Mouse (Mus musculus) hindbrain, postnatal 0 days (tissue): Measurements from ENCODE around the gene Xrcc5. TPM values are rescaled to one million over a fixed set of nuclear protein-coding genes. Genes with fewer than 3 reads are reported as not detected.
A peak's percentile ranks its signal among the peaks of the same experiment; 100 is the strongest.

Experiments used
- ATAC-seq: fragments of 200-750 bp; cut with Nextera tagmentation; 2 replicates; pipeline ENCODE4 v1.8.0; 2017; ENCODE audit warnings: mild to moderate bottlenecking, moderate TSS enrichment, moderate library complexity
- DNase-seq: peaks from one replicate; pipeline ENCODE4 v3.0.0-alpha.2; 2015; ENCODE audit warnings: low spot score
- H3K27ac ChIP-seq: fragments of 300-500 bp; sonication (generic); 2 replicates; pipeline ENCODE4 v1.5.1; 2014; ENCODE audit warnings: mild to moderate bottlenecking
- H3K27me3 ChIP-seq: fragments of 300-500 bp; sonication (generic); 2 replicates; pipeline ENCODE4 v1.6.1; 2014; ENCODE audit warnings: low read length, mixed read lengths; ENCODE audit not compliant: insufficient read depth
- H3K36me3 ChIP-seq: fragments of 300-500 bp; sonication (generic); 2 replicates; pipeline ENCODE4 v1.6.1; 2014; ENCODE audit warnings: low read length, mixed read lengths; ENCODE audit not compliant: insufficient read depth
- H3K4me1 ChIP-seq: fragments of 300-500 bp; sonication (generic); 2 replicates; pipeline ENCODE4 v1.6.1; 2014; ENCODE audit warnings: antibody characterized with exemption, low read length, mixed read lengths; ENCODE audit not compliant: insufficient read depth
- H3K4me2 ChIP-seq: fragments of 300-500 bp; sonication (generic); 2 replicates; pipeline ENCODE4 v1.6.1; 2014; ENCODE audit warnings: low read depth, mild to moderate bottlenecking, low read length, moderate library complexity, mixed read lengths
- H3K4me3 ChIP-seq: fragments of 300-500 bp; sonication (generic); 2 replicates; pipeline ENCODE4 v1.5.1; 2014; ENCODE audit warnings: low read length
- H3K9ac ChIP-seq: fragments of 300-500 bp; sonication (generic); replicated peaks from 2 replicates; pipeline ENCODE4 v1.6.1; 2014; ENCODE audit warnings: mild to moderate bottlenecking, low read length, moderate library complexity, mixed read lengths
- H3K9me3 ChIP-seq: fragments of 300-500 bp; sonication (generic); 2 replicates; pipeline ENCODE4 v1.6.1; 2016; ENCODE audit warnings: low read length, mixed read lengths
- CTCF ChIP-seq: IDR thresholded peaks from 2 replicates; pipeline ENCODE4 v1.5.1; 2016; ENCODE audit warnings: antibody characterized with exemption, control low read depth, low read depth
- WGBS: fragments of 180-500 bp; shearing (Covaris S2); extraction: QIAGEN DNeasy Blood & Tissue Kit; methylation state at CpG from one replicate; pipeline ENCODE4 v1.1.7; 2014; 5-methylcytosine and 5-hydroxymethylcytosine counted together
- polyA plus RNA-seq: library from polyadenylated mRNA; unstranded; fragments of >200 nt; fragmentation: Nextera tagmentation; extraction: Ambion mirVana; gene quantifications from 2 replicates; pipeline ENCODE4 v1.2.1, GENCODE M21; 2015
- total RNA-seq: library from RNA; depleted of rRNA; stranded (reverse); fragments of >200 nt; gene quantifications from 2 replicates; pipeline ENCODE4 v1.2.3, GENCODE M21; 2014

Gene Xrcc5
- total and polyA plus RNA-seq, 2 experiments from 2014 or later, result 9.0 to 15.7 TPM

GRCm38 (mm10) chr1:72360809-72361208, 53.6 kb downstream of the Xrcc5 start:
- no peaks in the 10 kb centered on the region for H3K4me1 ChIP-seq
- no peak overlapping the region for H3K9ac ChIP-seq
- no peak overlapping the region for H3K4me3 ChIP-seq
- no peaks in the 10 kb centered on the region for H3K9me3 ChIP-seq
- no peak for TF ChIP-seq CTCF
- H3K27ac ChIP-seq, result no peak overlapping the region
- 94% methylated on average over 4 of the region's 4 CpGs for WGBS
- ATAC-seq (no peak), DNase-seq (no peak)
- H3K36me3 ChIP-seq, result no peaks in the 10 kb centered on the region
- H3K27me3 ChIP-seq, result no peaks in the 10 kb centered on the region
- H3K4me2 ChIP-seq, result no peak overlapping the region

GRCm38 (mm10) chr1:72364661-72365060, 57.4 kb downstream of the Xrcc5 start:
- Histone ChIP-seq H3K27ac (no peak overlapping the region; the same call in 1 of the 2 replicates), H3K9ac (no peak overlapping the region), H3K36me3 (no peaks in the 10 kb centered on the region), H3K27me3 (no peaks in the 10 kb centered on the region), H3K9me3 (no peaks in the 10 kb centered on the region), H3K4me1 (no peaks in the 10 kb centered on the region), H3K4me3 (no peak overlapping the region), H3K4me2 (no peak overlapping the region)
- no peak for DNase-seq
- no peak for ATAC-seq
- no peak for TF ChIP-seq CTCF
- 77% methylated on average over 8 of the region's 8 CpGs for WGBS

GRCm38 (mm10) chr1:72372512-72372911, 65.3 kb downstream of the Xrcc5 start:
- no peaks in the 10 kb centered on the region for H3K4me1 ChIP-seq
- no peaks in the 10 kb centered on the region for H3K9me3 ChIP-seq
- no peak for TF ChIP-seq CTCF
- WGBS, result 81% methylated on average over 1 of the region's 1 CpGs
- peak; percentile 92 for ATAC-seq
- H3K27ac ChIP-seq, result no peak overlapping the region
- no peaks in the 10 kb centered on the region for H3K36me3 ChIP-seq
- no peaks in the 10 kb centered on the region for H3K27me3 ChIP-seq
- DNase-seq, result peak; percentile 35
- no peak overlapping the region for H3K9ac ChIP-seq
- no peak overlapping the region for H3K4me2 ChIP-seq
- H3K4me3 ChIP-seq, result no peak overlapping the region

- no peak overlapping the region for H3K9ac ChIP-seq
- H3K9me3 ChIP-seq, result no peaks in the 10 kb centered on the region
- no peak overlapping the region for H3K4me2 ChIP-seq
- TF ChIP-seq CTCF, result no peak
- ATAC-seq (no peak), DNase-seq (no peak)
- no peak overlapping the region for H3K27ac ChIP-seq
- no peak overlapping the region for H3K4me3 ChIP-seq
- no peaks in the 10 kb centered on the region for H3K27me3 ChIP-seq
- H3K36me3 ChIP-seq, result no peaks in the 10 kb centered on the region
- no peaks in the 10 kb centered on the region for H3K4me1 ChIP-seq
- WGBS, result 86% methylated on average over 3 of the region's 3 CpGs
Measured at GRCm38 (mm10) chr1:72372913-72373312, 65.7 kb downstream of the Xrcc5 start.

GRCm38 (mm10) chr1:72373648-72374047, 66.4 kb downstream of the Xrcc5 start:
- no peak overlapping the region for H3K4me2 ChIP-seq
- H3K27ac ChIP-seq, result no peak overlapping the region
- no peak overlapping the region for H3K4me3 ChIP-seq
- no peaks in the 10 kb centered on the region for H3K4me1 ChIP-seq
- no peak overlapping the region for H3K9ac ChIP-seq
- DNase-seq (no peak), ATAC-seq (no peak)
- TF ChIP-seq CTCF, result no peak
- H3K9me3 ChIP-seq, result no peaks in the 10 kb centered on the region
- H3K36me3 ChIP-seq, result no peaks in the 10 kb centered on the region
- no peaks in the 10 kb centered on the region for H3K27me3 ChIP-seq
- 68% methylated on average over 6 of the region's 6 CpGs for WGBS

GRCm38 (mm10) chr1:72374049-72374448, 66.8 kb downstream of the Xrcc5 start:
- H3K4me1 ChIP-seq, result no peaks in the 10 kb centered on the region
- ATAC-seq (no peak), DNase-seq (no peak)
- no peak overlapping the region for H3K4me3 ChIP-seq
- H3K9ac ChIP-seq, result no peak overlapping the region
- no peak for TF ChIP-seq CTCF
- no peak overlapping the region for H3K4me2 ChIP-seq
- no peaks in the 10 kb centered on the region for H3K36me3 ChIP-seq
- H3K27ac ChIP-seq, result no peak overlapping the region
- H3K9me3 ChIP-seq, result no peaks in the 10 kb centered on the region
- whole genome bisulfite sequencing, result 70% methylated on average over 4 of the region's 4 CpGs
- no peaks in the 10 kb centered on the region for H3K27me3 ChIP-seq

- DNase-seq (no peak), ATAC-seq (no peak)
- H3K27me3 ChIP-seq, result no peaks in the 10 kb centered on the region
- H3K27ac ChIP-seq, result no peak overlapping the region
- no peak overlapping the region for H3K4me3 ChIP-seq
- no peaks in the 10 kb centered on the region for H3K36me3 ChIP-seq
- no peaks in the 10 kb centered on the region for H3K9me3 ChIP-seq
- H3K9ac ChIP-seq, result no peak overlapping the region
- no peak for TF ChIP-seq CTCF
- no peak overlapping the region for H3K4me2 ChIP-seq
- H3K4me1 ChIP-seq, result no peaks in the 10 kb centered on the region
- 74% methylated on average over 4 of the region's 4 CpGs for WGBS
Measured at GRCm38 (mm10) chr1:72378151-72378550, 70.9 kb downstream of the Xrcc5 start.
